ENCODE assay signal across 22 mouse cellular contexts in genomic region chr4:6600766-6601367, GRCm38 (mm10).
DNase-seq lines count a peak whose midpoint lies in the region; ATAC-seq and TF ChIP-seq lines count a peak whose summit lies in the region.
"Had no signal": no experiment of that assay in that cellular context is flagged by ENCODE, and none has a peak within 500 bp of the region (broad histone marks: within the 10 kb centered on the region; RNA-seq: fewer than 3 reads in every experiment).

No protein-coding gene starts in this region.

- H3K27ac ChIP-seq in forebrain, embryonic 15.5 days (replicated peaks): peak overlapping the region; percentile 66
- no peak overlapping the region for H3K27ac ChIP-seq in forebrain, embryonic 11.5 days (ENCODE audit: low read depth, low read length)
- no peak overlapping the region for H3K27ac ChIP-seq in midbrain, postnatal 0 days (ENCODE audit: low read depth, low read length)
- H3K27ac ChIP-seq in midbrain, embryonic 10.5 days (replicated peaks): no peak overlapping the region
- H3K27ac ChIP-seq: heart, embryonic 10.5 days; hindbrain, postnatal 0 days; left cerebral cortex, adult 2 months; liver, embryonic 12.5 days; macrophage; midbrain, embryonic 15.5 days had no signal

- peaks cover 7% of the 10 kb centered on the region for H3K4me1 ChIP-seq in forebrain, embryonic 15.5 days
- no peaks in the 10 kb centered on the region for H3K4me1 ChIP-seq in forebrain, embryonic 11.5 days (replicated peaks; ENCODE audit: control insufficient read depth, insufficient read depth, low read length)
- H3K4me1 ChIP-seq in midbrain, postnatal 0 days (ENCODE audit: insufficient read depth, low read length): no peaks in the 10 kb centered on the region
- no peaks in the 10 kb centered on the region for H3K4me1 ChIP-seq in midbrain, embryonic 10.5 days
- H3K4me1 ChIP-seq: heart, embryonic 10.5 days; liver, embryonic 12.5 days; midbrain, embryonic 15.5 days had no signal

- ATAC-seq in forebrain, embryonic 15.5 days (replicated peaks): peak; percentile 77
- no peak for ATAC-seq in forebrain, embryonic 11.5 days (replicated peaks; ENCODE audit: low FRiP score)
- ATAC-seq in midbrain, postnatal 0 days (ENCODE audit: low FRiP score): no peak
- ATAC-seq: hindbrain, postnatal 0 days; liver, embryonic 12.5 days; midbrain, embryonic 15.5 days had no signal

- H3K4me2 ChIP-seq in forebrain, embryonic 15.5 days (replicated peaks): no peak overlapping the region
- H3K4me2 ChIP-seq in forebrain, embryonic 11.5 days (ENCODE audit: low read depth, low read length, severe bottlenecking): no peak overlapping the region
- H3K4me2 ChIP-seq in midbrain, postnatal 0 days (ENCODE audit: low read depth, low read length, poor library complexity, severe bottlenecking): no peak overlapping the region
- H3K4me2 ChIP-seq: liver, embryonic 12.5 days; lung, embryonic 14.5 days; midbrain, embryonic 15.5 days had no signal

- H3K9ac ChIP-seq in forebrain, embryonic 15.5 days (replicated peaks): no peak overlapping the region
- no peak overlapping the region for H3K9ac ChIP-seq in forebrain, embryonic 11.5 days (ENCODE audit: low read length)
- no peak overlapping the region for H3K9ac ChIP-seq in midbrain, postnatal 0 days (replicated peaks; ENCODE audit: low read length, poor library complexity, severe bottlenecking)
- H3K9ac ChIP-seq: liver, embryonic 12.5 days; lung, embryonic 14.5 days; midbrain, embryonic 15.5 days had no signal

- H3K4me3 ChIP-seq in forebrain, embryonic 15.5 days: no peak overlapping the region
- no peak overlapping the region for H3K4me3 ChIP-seq in forebrain, embryonic 11.5 days (ENCODE audit: low read depth, low read length)
- H3K4me3 ChIP-seq in midbrain, postnatal 0 days (ENCODE audit: low read depth, low read length): no peak overlapping the region
- no peak overlapping the region for H3K4me3 ChIP-seq in midbrain, embryonic 10.5 days
- H3K4me3 ChIP-seq: heart, embryonic 10.5 days; left cerebral cortex, adult 2 months; liver, embryonic 12.5 days; midbrain, embryonic 15.5 days had no signal

- H3K36me3 ChIP-seq in forebrain, embryonic 15.5 days: no peaks in the 10 kb centered on the region
- H3K36me3 ChIP-seq in forebrain, embryonic 11.5 days (ENCODE audit: control insufficient read depth, insufficient read depth, low read length): no peaks in the 10 kb centered on the region
- no peaks in the 10 kb centered on the region for H3K36me3 ChIP-seq in midbrain, postnatal 0 days (ENCODE audit: insufficient read depth, low read length)
- H3K36me3 ChIP-seq in midbrain, embryonic 10.5 days: no peaks in the 10 kb centered on the region
- H3K36me3 ChIP-seq: heart, embryonic 10.5 days; liver, embryonic 12.5 days; midbrain, embryonic 15.5 days had no signal

- H3K9me3 ChIP-seq in forebrain, embryonic 15.5 days: no peaks in the 10 kb centered on the region
- no peaks in the 10 kb centered on the region for H3K9me3 ChIP-seq in forebrain, embryonic 11.5 days (ENCODE audit: control insufficient read depth, low read length)
- H3K9me3 ChIP-seq in midbrain, postnatal 0 days (ENCODE audit: low read length): no peaks in the 10 kb centered on the region
- no peaks in the 10 kb centered on the region for H3K9me3 ChIP-seq in midbrain, embryonic 10.5 days (replicated peaks)
- H3K9me3 ChIP-seq: heart, embryonic 10.5 days; liver, embryonic 12.5 days; midbrain, embryonic 15.5 days had no signal

- 42% methylated on average over 7 of the region's 7 CpGs for WGBS in forebrain, embryonic 15.5 days
- WGBS in forebrain, embryonic 11.5 days: 72% methylated on average over 7 of the region's 7 CpGs
- 58% methylated on average over 7 of the region's 7 CpGs for WGBS in midbrain, postnatal 0 days
- 86% methylated on average over 7 of the region's 7 CpGs for WGBS in midbrain, embryonic 10.5 days

- H3K27me3 ChIP-seq in forebrain, embryonic 15.5 days: no peaks in the 10 kb centered on the region
- H3K27me3 ChIP-seq in forebrain, embryonic 11.5 days (ENCODE audit: control insufficient read depth, insufficient read depth, low read length): no peaks in the 10 kb centered on the region
- H3K27me3 ChIP-seq in midbrain, postnatal 0 days (ENCODE audit: insufficient read depth, low read length): no peaks in the 10 kb centered on the region
- H3K27me3 ChIP-seq in midbrain, embryonic 10.5 days (ENCODE audit: low read depth, poor library complexity, severe bottlenecking): no peaks in the 10 kb centered on the region
- H3K27me3 ChIP-seq: liver, embryonic 12.5 days; midbrain, embryonic 15.5 days had no signal

- DNase-seq in forebrain, embryonic 11.5 days (ENCODE audit: low spot score): no peak
- peak; percentile 2 for DNase-seq in midbrain, postnatal 0 days (ENCODE audit: low spot score)
- no peak for DNase-seq in midbrain, embryonic 10.5 days (ENCODE audit: low spot score)
- peak; percentile 8 to 53 for DNase-seq in layer of hippocampus, adult 18-20 months (ENCODE audit: low spot score in 2 of 2)
- no peak for DNase-seq in lung, postnatal 14 days
- DNase-seq in embryo, embryonic 9.5 days (ENCODE audit: extremely low spot score): no peak
- DNase-seq: adrenal gland, postnatal 36 days; gastrocnemius, postnatal 36 days; heart, postnatal 10 days; kidney, adult 11 months; kidney, postnatal 10 days; lung, embryonic 14.5 days; retina, postnatal 1 day; spleen, adult 18-20 months; thymus, adult 18-20 months had no signal

- no peak for TF ChIP-seq CTCF in midbrain, postnatal 0 days (IDR thresholded peaks at IDR 0.05)

Comparison
In these comparisons a context has a peak if more than half of its experiments do, and no peak if none do; other contexts are left out.
1. DNase-seq: peak in midbrain, postnatal 0 days (single experiment) and layer of hippocampus, adult 18-20 months (2 of 2); none in forebrain, embryonic 11.5 days (single experiment), midbrain, embryonic 10.5 days (single experiment), lung, postnatal 14 days (single experiment) and embryo, embryonic 9.5 days (single experiment).